Mouse (Mus musculus) liver, embryonic 14.5 days (tissue): ENCODE results near the gene Armc9. TPM values are rescaled to one million over a fixed set of nuclear protein-coding genes. Genes with fewer than 3 reads are reported as not detected.

Experiments used
- ATAC-seq: fragments of 200-750 bp; cut with Nextera tagmentation; 2 replicates; pipeline ENCODE4 v1.8.0; 2017; ENCODE audit warnings: moderate number of reproducible peaks, mild to moderate bottlenecking, moderate library complexity; ENCODE audit not compliant: insufficient read depth
- DNase-seq, 3 experiments: peaks; one replicate each; pipeline ENCODE4 v3.0.0-alpha.2; 2012 to 2013; ENCODE audit warnings: low read depth in 3 of 3, low spot score in 3 of 3
- H3K27ac ChIP-seq: fragments of 300-500 bp; sonication (generic); 2 replicates; pipeline ENCODE4 v1.5.1; 2014; ENCODE audit warnings: moderate library complexity, mild to moderate bottlenecking, control low read depth, inconsistent platforms
- H3K27me3 ChIP-seq: fragments of 300-500 bp; sonication (generic); 2 replicates; pipeline ENCODE4 v1.6.1; 2014; ENCODE audit warnings: mild to moderate bottlenecking, low read length, moderate library complexity; ENCODE audit not compliant: control insufficient read depth, insufficient read depth
- H3K36me3 ChIP-seq: fragments of 300-500 bp; sonication (generic); replicated peaks from 2 replicates; pipeline ENCODE4 v1.6.1; 2014; ENCODE audit warnings: low read depth; ENCODE audit not compliant: control insufficient read depth, insufficient read depth
- H3K4me1 ChIP-seq, 2 experiments: fragments of 200-500 bp in 1 of 2; fragments of 300-500 bp in 1 of 2; sonication (generic) in 1 of 2; replicated peaks; 2 replicates each; pipeline ENCODE4 v1.6.1; 2012 to 2014; ENCODE audit warnings: antibody characterized with exemption in 1 of 2, inconsistent platforms in 1 of 2, low read length in 1 of 2; ENCODE audit not compliant: control insufficient read depth in 2 of 2, insufficient read depth in 2 of 2
- H3K4me2 ChIP-seq: fragments of 300-500 bp; sonication (generic); 2 replicates; pipeline ENCODE4 v1.6.1; 2014; ENCODE audit warnings: low read depth, mild to moderate bottlenecking, control low read depth, moderate library complexity
- H3K4me3 ChIP-seq, 2 experiments: fragments of 200-500 bp in 1 of 2; fragments of 300-500 bp in 1 of 2; sonication (generic) in 1 of 2; 2 replicates each; pipeline ENCODE4 v1.5.1; 2012 to 2014; ENCODE audit warnings: low read depth in 2 of 2, low read length in 2 of 2, mild to moderate bottlenecking in 2 of 2, control low read depth in 1 of 2, inconsistent platforms in 1 of 2, moderate library complexity in 1 of 2; ENCODE audit not compliant: insufficient read depth in 1 of 2
- H3K9ac ChIP-seq: fragments of 300-500 bp; sonication (generic); replicated peaks from 2 replicates; pipeline ENCODE4 v1.6.1; 2014; ENCODE audit warnings: mild to moderate bottlenecking, control low read depth, moderate library complexity
- H3K9me3 ChIP-seq: fragments of 300-500 bp; sonication (generic); 2 replicates; pipeline ENCODE4 v1.6.1; 2016; ENCODE audit warnings: low read length, mixed read lengths; ENCODE audit not compliant: control insufficient read depth
- CTCF ChIP-seq: IDR thresholded peaks from 2 replicates; pipeline ENCODE4 v1.5.1; 2016; ENCODE audit warnings: antibody characterized with exemption, low read depth, control low read depth
- EP300 ChIP-seq: IDR thresholded peaks from 2 replicates; pipeline ENCODE4 v1.6.1; 2016; ENCODE audit warnings: antibody characterized with exemption, low read depth
- WGBS: fragments of 180-500 bp; shearing (Covaris S2); extraction: QIAGEN DNeasy Blood & Tissue Kit; methylation state at CpG from one replicate; pipeline ENCODE4 v1.1.7; 2014; ENCODE audit not compliant: insufficient replicate concordance; 5-methylcytosine and 5-hydroxymethylcytosine counted together
- polyA plus RNA-seq, 2 experiments: library from polyadenylated mRNA; depleted of rRNA in 1 of 2; stranded (reverse) in 1 of 2; unstranded in 1 of 2; fragments of >200 nt; fragmentation: Nextera tagmentation in 1 of 2; extraction: Ambion mirVana in 1 of 2; gene quantifications; 2 replicates each; pipeline versions ENCODE4 v1.2.1 to v1.2.3; 2012 to 2014

Gene Armc9
- polyA plus RNA-seq, 2 experiments = 5.5 to 8.4 TPM

GRCm38 (mm10) chr1:86294472-86294871, 139.9 kb downstream of the Armc9 start:
- Histone ChIP-seq H3K9ac (no peak overlapping the region), H3K27ac (no peak overlapping the region), H3K36me3 (no peaks in the 10 kb centered on the region), H3K4me3 (no peak overlapping the region), H3K9me3 (no peaks in the 10 kb centered on the region), H3K4me1 (0 out of 4 replicates have a peak, but pooled peaks cover 0 to 8% of the 10 kb centered on the region in 2 experiments), H3K4me2 (no peak overlapping the region), H3K27me3 (no peaks in the 10 kb centered on the region)
- TF ChIP-seq CTCF (no peak), EP300 (no peak)
- ATAC-seq = no peak
- no peak for DNase-seq
- 68% methylated on average over 4 of the region's 4 CpGs for WGBS

- Histone ChIP-seq H3K9ac (no peak overlapping the region), H3K4me2 (no peak overlapping the region), H3K4me1 (peaks cover 0 to 29% of the 10 kb centered on the region in 2 experiments; a peak in 3 of 4 replicates), H3K4me3 (no peak overlapping the region), H3K36me3 (no peaks in the 10 kb centered on the region), H3K27ac (no peak overlapping the region), H3K27me3 (peaks cover 18% of the 10 kb centered on the region), H3K9me3 (no peaks in the 10 kb centered on the region)
- WGBS = 68% methylated on average over 2 of the region's 2 CpGs
- DNase-seq (no peak), ATAC-seq (no peak)
- no peak for TF ChIP-seq CTCF
- TF ChIP-seq EP300 = no peak
Measured at GRCm38 (mm10) chr1:86300093-86300492, 145.5 kb downstream of the Armc9 start.

GRCm38 (mm10) chr1:86300731-86301130, 146.2 kb downstream of the Armc9 start:
- H3K4me1 ChIP-seq = peaks cover 0 to 29% of the 10 kb centered on the region in 2 experiments; a peak in 3 of 4 replicates
- no peak for ATAC-seq
- no peaks in the 10 kb centered on the region for H3K36me3 ChIP-seq
- H3K9me3 ChIP-seq = no peaks in the 10 kb centered on the region
- H3K27ac ChIP-seq = no peak overlapping the region
- 26% methylated on average over 7 of the region's 7 CpGs for WGBS
- H3K4me2 ChIP-seq = no peak overlapping the region
- H3K27me3 ChIP-seq = peaks cover 19% of the 10 kb centered on the region
- no peak overlapping the region for H3K9ac ChIP-seq
- no peak for TF ChIP-seq CTCF
- no peak for TF ChIP-seq EP300
- DNase-seq = no peak
- H3K4me3 ChIP-seq = no peak overlapping the region

- Histone ChIP-seq H3K27me3 (peaks cover 19% of the 10 kb centered on the region), H3K36me3 (no peaks in the 10 kb centered on the region), H3K9me3 (no peaks in the 10 kb centered on the region), H3K9ac (no peak overlapping the region), H3K27ac (no peak overlapping the region), H3K4me1 (peaks cover 0 to 29% of the 10 kb centered on the region in 2 experiments; a peak in 3 of 4 replicates), H3K4me2 (no peak overlapping the region), H3K4me3 (no peak overlapping the region)
- TF ChIP-seq CTCF (peak; percentile 68), EP300 (no peak)
- ATAC-seq (no peak), DNase-seq (no peak)
- 28% methylated on average over 6 of the region's 6 CpGs for WGBS
Measured at GRCm38 (mm10) chr1:86301221-86302091, 146.9 kb downstream of the Armc9 start.

GRCm38 (mm10) chr1:86302532-86302931, 148.0 kb downstream of the Armc9 start, which contains the start of gene B3gnt7:
Gene B3gnt7, plus strand, starts transcription at chr1:86302832.
- no peak within 1 kb of the TSS for H3K27ac ChIP-seq
- peaks cover 19% of the 10 kb centered on the region for H3K27me3 ChIP-seq
- H3K4me2 ChIP-seq = peak within 1 kb of the TSS; percentile 83
- peaks cover 0 to 27% of the 10 kb centered on the region in 2 experiments; a peak in 3 of 4 replicates for H3K4me1 ChIP-seq
- TF ChIP-seq CTCF (no peak), EP300 (no peak)
- DNase-seq (no peak), ATAC-seq (no peak)
- H3K9ac ChIP-seq = peak within 1 kb of the TSS; percentile 21; the same call in 1 of the 2 replicates
- no peaks in the 10 kb centered on the region for H3K9me3 ChIP-seq
- WGBS = 53% methylated on average over 6 of the region's 6 CpGs
- H3K36me3 ChIP-seq = no peaks in the 10 kb centered on the region
- peak within 1 kb of the TSS; percentile 43 to 61 for H3K4me3 ChIP-seq
